Mouse (Mus musculus): ENCODE data around the gene Glt6d1. TPM values are rescaled to one million over a fixed set of nuclear protein-coding genes. Genes with fewer than 3 reads are reported as not detected.
A peak's percentile ranks its signal among the peaks of the same experiment; 100 is the strongest.
"Not testable (repeated sequence)": the region's sequence is repeated elsewhere in the genome, so short reads cannot be mapped to it uniquely, and the experiment has no call there.

Gene Glt6d1
- polyA plus RNA-seq (2014; fragmentation: Nextera tagmentation; extraction: Ambion mirVana): not detected in 2 replicates

- not testable (repeated sequence) for H3K4me3 ChIP-seq (ENCODE audit: low read depth, low read length); H3K27ac ChIP-seq (replicated peaks; ENCODE audit: low read depth, low read length); H3K27me3 ChIP-seq (replicated peaks; ENCODE audit: control insufficient read depth, insufficient read depth, low read length); H3K9me3 ChIP-seq (ENCODE audit: control insufficient read depth, low read length); H3K4me2 ChIP-seq (ENCODE audit: low read depth, low read length); ATAC-seq (ENCODE audit: low read depth); H3K4me1 ChIP-seq (ENCODE audit: control insufficient read depth, insufficient read depth, low read length); H3K9ac ChIP-seq (ENCODE audit: low read depth, low read length); DNase-seq (ENCODE audit: low spot score); H3K36me3 ChIP-seq (ENCODE audit: control insufficient read depth, insufficient read depth, low read length)
- 67% methylated on average over 1 of the region's 1 CpGs for WGBS
Measured at GRCm38 (mm10) chr2:25815748-25816147, at the start of gene Glt6d1. Gene Glt6d1 (minus strand): TSS chr2:25815848.

- Histone ChIP-seq H3K27ac (replicated peaks; ENCODE audit: low read depth, low read length) (no peak overlapping the region), H3K4me1 (ENCODE audit: control insufficient read depth, insufficient read depth, low read length) (peaks cover 11% of the 10 kb centered on the region), H3K9ac (ENCODE audit: low read depth, low read length) (no peak overlapping the region), H3K4me3 (ENCODE audit: low read depth, low read length) (no peak overlapping the region), H3K27me3 (replicated peaks; ENCODE audit: control insufficient read depth, insufficient read depth, low read length) (peaks cover 21% of the 10 kb centered on the region), H3K36me3 (ENCODE audit: control insufficient read depth, insufficient read depth, low read length) (no peaks in the 10 kb centered on the region), H3K9me3 (ENCODE audit: control insufficient read depth, low read length) (no peaks in the 10 kb centered on the region), H3K4me2 (ENCODE audit: low read depth, low read length) (no peak overlapping the region)
- 2% methylated on average over 4 of the region's 4 CpGs for WGBS
- DNase-seq (ENCODE audit: low spot score): peak; percentile 67
- no peak for ATAC-seq (ENCODE audit: low read depth)
Measured at GRCm38 (mm10) chr2:25865412-25865811, 49.8 kb upstream of the Glt6d1 start.

GRCm38 (mm10) chr2:25864230-25864629 lies 48.6 kb upstream of the Glt6d1 start:
- WGBS: 5% methylated on average over 17 of the region's 18 CpGs

GRCm38 (mm10) chr2:25863337-25864131 lies 47.9 kb upstream of the Glt6d1 start, which contains the start of gene Kcnt1:
Gene Kcnt1 (plus strand): TSS chr2:25863734.
- Histone ChIP-seq H3K9ac (ENCODE audit: low read depth, low read length) (0 out of 2 replicates have a peak within 1 kb of the TSS, but pooled peaks have one; percentile 42), H3K9me3 (ENCODE audit: control insufficient read depth, low read length) (no peaks in the 10 kb centered on the region), H3K27me3 (replicated peaks; ENCODE audit: control insufficient read depth, insufficient read depth, low read length) (peaks cover 21% of the 10 kb centered on the region), H3K4me1 (ENCODE audit: control insufficient read depth, insufficient read depth, low read length) (peaks cover 11% of the 10 kb centered on the region), H3K4me2 (ENCODE audit: low read depth, low read length) (peak within 1 kb of the TSS; percentile 90), H3K36me3 (ENCODE audit: control insufficient read depth, insufficient read depth, low read length) (no peaks in the 10 kb centered on the region), H3K27ac (replicated peaks; ENCODE audit: low read depth, low read length) (no peak within 1 kb of the TSS), H3K4me3 (ENCODE audit: low read depth, low read length) (peak within 1 kb of the TSS; percentile 41)
- 2% methylated on average over 36 of the region's 53 CpGs for WGBS
- peak; percentile 24; the same call in 1 of the 2 replicates for ATAC-seq (ENCODE audit: low read depth)
- peak; percentile 39 for DNase-seq (ENCODE audit: low spot score)

More at GRCm38 (mm10) chr2:25864230-25864629, 48.6 kb upstream of the Glt6d1 start:
- Histone ChIP-seq H3K4me3 (ENCODE audit: low read depth, low read length) (peak overlapping the region; percentile 41), H3K27me3 (replicated peaks; ENCODE audit: control insufficient read depth, insufficient read depth, low read length) (peaks cover 21% of the 10 kb centered on the region), H3K36me3 (ENCODE audit: control insufficient read depth, insufficient read depth, low read length) (no peaks in the 10 kb centered on the region), H3K27ac (replicated peaks; ENCODE audit: low read depth, low read length) (no peak overlapping the region), H3K9ac (ENCODE audit: low read depth, low read length) (no peak overlapping the region), H3K9me3 (ENCODE audit: control insufficient read depth, low read length) (no peaks in the 10 kb centered on the region), H3K4me1 (ENCODE audit: control insufficient read depth, insufficient read depth, low read length) (peaks cover 11% of the 10 kb centered on the region), H3K4me2 (ENCODE audit: low read depth, low read length) (peak overlapping the region; percentile 90)
- ATAC-seq (ENCODE audit: low read depth) (no peak), DNase-seq (ENCODE audit: low spot score) (no peak)

- Histone ChIP-seq H3K4me1 (ENCODE audit: control insufficient read depth, insufficient read depth, low read length) (peaks cover 11% of the 10 kb centered on the region), H3K9me3 (ENCODE audit: control insufficient read depth, low read length) (no peaks in the 10 kb centered on the region), H3K36me3 (ENCODE audit: control insufficient read depth, insufficient read depth, low read length) (no peaks in the 10 kb centered on the region), H3K27ac (replicated peaks; ENCODE audit: low read depth, low read length) (no peak overlapping the region), H3K4me2 (ENCODE audit: low read depth, low read length) (peak overlapping the region; percentile 90), H3K4me3 (ENCODE audit: low read depth, low read length) (no peak overlapping the region), H3K27me3 (replicated peaks; ENCODE audit: control insufficient read depth, insufficient read depth, low read length) (peaks cover 21% of the 10 kb centered on the region), H3K9ac (ENCODE audit: low read depth, low read length) (no peak overlapping the region)
- WGBS: 61% methylated on average over 5 of the region's 5 CpGs
- no peak for DNase-seq (ENCODE audit: low spot score)
- no peak for ATAC-seq (ENCODE audit: low read depth)
Measured at GRCm38 (mm10) chr2:25862696-25863270, 47.1 kb upstream of the Glt6d1 start.

- H3K36me3 ChIP-seq (ENCODE audit: control insufficient read depth, insufficient read depth, low read length): no peaks in the 10 kb centered on the region
- WGBS: 52% methylated on average over 2 of the region's 2 CpGs
- H3K27ac ChIP-seq (replicated peaks; ENCODE audit: low read depth, low read length): no peak overlapping the region
- H3K9ac ChIP-seq (ENCODE audit: low read depth, low read length): no peak overlapping the region
- no peak overlapping the region for H3K4me3 ChIP-seq (ENCODE audit: low read depth, low read length)
- ATAC-seq (ENCODE audit: low read depth) (no peak), DNase-seq (ENCODE audit: low spot score) (no peak)
- peaks cover 11% of the 10 kb centered on the region for H3K4me1 ChIP-seq (ENCODE audit: control insufficient read depth, insufficient read depth, low read length)
- peaks cover 21% of the 10 kb centered on the region for H3K27me3 ChIP-seq (replicated peaks; ENCODE audit: control insufficient read depth, insufficient read depth, low read length)
- H3K9me3 ChIP-seq (ENCODE audit: control insufficient read depth, low read length): no peaks in the 10 kb centered on the region
- no peak overlapping the region for H3K4me2 ChIP-seq (ENCODE audit: low read depth, low read length)
Measured at GRCm38 (mm10) chr2:25862038-25862437, 46.4 kb upstream of the Glt6d1 start.

- Histone ChIP-seq H3K9ac (ENCODE audit: low read depth, low read length) (no peak overlapping the region), H3K4me2 (ENCODE audit: low read depth, low read length) (no peak overlapping the region), H3K27ac (replicated peaks; ENCODE audit: low read depth, low read length) (no peak overlapping the region), H3K36me3 (ENCODE audit: control insufficient read depth, insufficient read depth, low read length) (no peaks in the 10 kb centered on the region), H3K4me1 (ENCODE audit: control insufficient read depth, insufficient read depth, low read length) (peaks cover 11% of the 10 kb centered on the region), H3K4me3 (ENCODE audit: low read depth, low read length) (no peak overlapping the region), H3K27me3 (replicated peaks; ENCODE audit: control insufficient read depth, insufficient read depth, low read length) (peaks cover 15% of the 10 kb centered on the region), H3K9me3 (ENCODE audit: control insufficient read depth, low read length) (no peaks in the 10 kb centered on the region)
- DNase-seq (ENCODE audit: low spot score): no peak
- no peak for ATAC-seq (ENCODE audit: low read depth)
- 74% methylated on average over 3 of the region's 3 CpGs for WGBS
Measured at GRCm38 (mm10) chr2:25859891-25860290, 44.2 kb upstream of the Glt6d1 start.

GRCm38 (mm10) chr2:25853998-25854397 lies 38.4 kb upstream of the Glt6d1 start:
- DNase-seq (ENCODE audit: low spot score): no peak
- Histone ChIP-seq H3K4me1 (ENCODE audit: control insufficient read depth, insufficient read depth, low read length) (0 out of 2 replicates have a peak, but pooled peaks cover 6% of the 10 kb centered on the region), H3K4me3 (ENCODE audit: low read depth, low read length) (no peak overlapping the region), H3K27me3 (replicated peaks; ENCODE audit: control insufficient read depth, insufficient read depth, low read length) (no peaks in the 10 kb centered on the region), H3K4me2 (ENCODE audit: low read depth, low read length) (no peak overlapping the region), H3K27ac (replicated peaks; ENCODE audit: low read depth, low read length) (no peak overlapping the region), H3K36me3 (ENCODE audit: control insufficient read depth, insufficient read depth, low read length) (no peaks in the 10 kb centered on the region), H3K9ac (ENCODE audit: low read depth, low read length) (no peak overlapping the region), H3K9me3 (ENCODE audit: control insufficient read depth, low read length) (no peaks in the 10 kb centered on the region)
- ATAC-seq (ENCODE audit: low read depth): no peak
- WGBS: 71% methylated on average over 5 of the region's 5 CpGs
